9 mouse cellular contexts compared by ENCODE assay signal in genomic region chr5:137742048-137742447, GRCm38 (mm10). TPM values are rescaled to one million over a fixed set of nuclear protein-coding genes. Genes with fewer than 3 reads are reported as not detected.
A peak's percentile ranks its signal among the peaks of the same experiment; 100 is the strongest.
DNase-seq lines count a peak whose midpoint lies in the region; ATAC-seq and TF ChIP-seq lines count a peak whose summit lies in the region.
"Had no signal": no experiment of that assay in that cellular context is flagged by ENCODE, and none has a peak within 500 bp of the region (broad histone marks: within the 10 kb centered on the region; RNA-seq: fewer than 3 reads in every experiment).

No protein-coding gene starts in this region.

- 55% methylated on average over 10 of the region's 10 CpGs for WGBS in heart, embryonic 16.5 days
- 68% methylated on average over 10 of the region's 10 CpGs for WGBS in heart, adult 2 months
- WGBS in embryonic facial prominence, embryonic 14.5 days, result 56% methylated on average over 10 of the region's 10 CpGs
- WGBS in intestine, embryonic 16.5 days, result 59% methylated on average over 10 of the region's 10 CpGs

- no peaks in the 10 kb centered on the region for H3K27me3 ChIP-seq in heart, embryonic 16.5 days (ENCODE audit: control insufficient read depth, insufficient read depth, low read length)
- no peaks in the 10 kb centered on the region for H3K27me3 ChIP-seq in heart, adult 2 months (ENCODE audit: control insufficient read depth, insufficient read depth, low read length)
- no peaks in the 10 kb centered on the region for H3K27me3 ChIP-seq in embryonic facial prominence, embryonic 14.5 days (replicated peaks; ENCODE audit: control insufficient read depth, insufficient read depth, low read length)
- H3K27me3 ChIP-seq in intestine, embryonic 16.5 days (replicated peaks; ENCODE audit: control insufficient read depth, insufficient read depth, low read length), result no peaks in the 10 kb centered on the region
- H3K27me3 ChIP-seq in myocyte (ENCODE audit: control insufficient read depth, insufficient read depth, insufficient read length), result no peaks in the 10 kb centered on the region

- H3K4me1 ChIP-seq in heart, embryonic 16.5 days (ENCODE audit: control insufficient read depth, insufficient read depth, low read length), result peaks cover 13% of the 10 kb centered on the region
- peaks cover 1% of the 10 kb centered on the region; the same call in 1 of the 2 replicates for H3K4me1 ChIP-seq in heart, adult 2 months (ENCODE audit: control insufficient read depth, insufficient read depth, low read length)
- peaks cover 13% of the 10 kb centered on the region for H3K4me1 ChIP-seq in embryonic facial prominence, embryonic 14.5 days (ENCODE audit: control insufficient read depth, insufficient read depth, low read length)
- peaks cover 28% of the 10 kb centered on the region for H3K4me1 ChIP-seq in intestine, embryonic 16.5 days (ENCODE audit: control insufficient read depth, insufficient read depth, low read length)

- TF ChIP-seq POLR2A in heart, adult 2 months (IDR thresholded peaks at IDR 0.05; ENCODE audit: insufficient read depth, low read depth, low read length), result no peak
- no peak for TF ChIP-seq POLR2A in myocyte (IDR thresholded peaks at IDR 0.05; ENCODE audit: insufficient read length, low read depth)

- intact Hi-C loops in heart, adult 2 months (cut with DNase I), result loop anchor here (5.0 kb wide), 1 partner anchor 85 kb away; no protein-coding TSS in a partner anchor

- H3ac ChIP-seq in myocyte (ENCODE audit: control insufficient read depth, insufficient read length), result no peak overlapping the region

- no peak for TF ChIP-seq CTCF in heart, adult 2 months (IDR thresholded peaks at IDR 0.05)

- H3K36me3 ChIP-seq in heart, embryonic 16.5 days (ENCODE audit: control insufficient read depth, insufficient read depth), result no peaks in the 10 kb centered on the region
- H3K36me3 ChIP-seq in heart, adult 2 months (ENCODE audit: control insufficient read depth, insufficient read depth, low read length), result no peaks in the 10 kb centered on the region
- peaks cover 12% of the 10 kb centered on the region for H3K36me3 ChIP-seq in embryonic facial prominence, embryonic 14.5 days (ENCODE audit: control insufficient read depth, insufficient read depth, low read length)
- no peaks in the 10 kb centered on the region for H3K36me3 ChIP-seq in intestine, embryonic 16.5 days (ENCODE audit: control insufficient read depth, insufficient read depth, low read length)
- no peaks in the 10 kb centered on the region for H3K36me3 ChIP-seq in myocyte (ENCODE audit: control insufficient read depth, insufficient read depth)

- no peak overlapping the region for H3K27ac ChIP-seq in heart, embryonic 16.5 days (ENCODE audit: low read length)
- H3K27ac ChIP-seq in heart, adult 2 months, result no peak overlapping the region
- no peak overlapping the region for H3K27ac ChIP-seq in embryonic facial prominence, embryonic 14.5 days (replicated peaks; ENCODE audit: low read depth, low read length)
- peak overlapping the region; percentile 81 for H3K27ac ChIP-seq in intestine, embryonic 16.5 days (ENCODE audit: low read length)

- peak overlapping the region; percentile 82 for H3K9ac ChIP-seq in heart, embryonic 16.5 days (ENCODE audit: low read length)
- H3K9ac ChIP-seq in heart, adult 2 months (ENCODE audit: low read depth, low read length), result no peak overlapping the region
- H3K9ac ChIP-seq in embryonic facial prominence, embryonic 14.5 days (ENCODE audit: low read depth, low read length), result peak overlapping the region; percentile 74; the same call in 1 of the 2 replicates
- peak overlapping the region; percentile 72; the same call in 1 of the 2 replicates for H3K9ac ChIP-seq in intestine, embryonic 16.5 days (ENCODE audit: low read depth, low read length)

- DNase-seq in heart, adult 2 months, result no peak
- DNase-seq in embryonic facial prominence, embryonic 14.5 days (ENCODE audit: low spot score), result no peak
- no peak for DNase-seq in spleen, postnatal 10 days (ENCODE audit: low spot score in 2 of 2)
- no peak for DNase-seq in MN1 (ENCODE audit: low spot score)
- DNase-seq in natural killer cell, adult 2 months (ENCODE audit: low spot score in 2 of 2), result no peak
- DNase-seq: left cerebral cortex, postnatal 4 days had no signal

- H3K9me3 ChIP-seq in heart, embryonic 16.5 days (replicated peaks; ENCODE audit: control insufficient read depth, low read length), result no peaks in the 10 kb centered on the region
- no peaks in the 10 kb centered on the region for H3K9me3 ChIP-seq in embryonic facial prominence, embryonic 14.5 days (ENCODE audit: control insufficient read depth, low read length)
- H3K9me3 ChIP-seq in intestine, embryonic 16.5 days (ENCODE audit: control insufficient read depth, low read length), result no peaks in the 10 kb centered on the region

- ATAC-seq in heart, embryonic 16.5 days (replicated peaks; ENCODE audit: extremely low read depth, insufficient read depth, low FRiP score), result no peak
- no peak for ATAC-seq in embryonic facial prominence, embryonic 14.5 days (ENCODE audit: low read depth)
- no peak for ATAC-seq in intestine, embryonic 16.5 days

- H3K79me2 ChIP-seq in heart, adult 2 months (replicated peaks; ENCODE audit: control insufficient read depth, insufficient read depth, low read length), result no peaks in the 10 kb centered on the region
- peaks cover 8% of the 10 kb centered on the region for H3K79me2 ChIP-seq in myocyte (ENCODE audit: control insufficient read depth, insufficient read depth)

- peak overlapping the region; percentile 73 for H3K4me3 ChIP-seq in heart, embryonic 16.5 days (ENCODE audit: low read length)
- no peak overlapping the region; the same call in 1 of the 2 replicates for H3K4me3 ChIP-seq in heart, adult 2 months
- H3K4me3 ChIP-seq in embryonic facial prominence, embryonic 14.5 days (ENCODE audit: low read depth, low read length), result peak overlapping the region; percentile 71
- H3K4me3 ChIP-seq in intestine, embryonic 16.5 days (ENCODE audit: low read length), result peak overlapping the region; percentile 62
- H3K4me3 ChIP-seq in myocyte, result peak overlapping the region; percentile 25

- H3K4me2 ChIP-seq in heart, embryonic 16.5 days (ENCODE audit: low read depth, low read length), result peak overlapping the region; percentile 93
- H3K4me2 ChIP-seq in embryonic facial prominence, embryonic 14.5 days (ENCODE audit: low read depth, low read length), result peak overlapping the region; percentile 95
- peak overlapping the region; percentile 89 for H3K4me2 ChIP-seq in intestine, embryonic 16.5 days (ENCODE audit: low read depth, low read length)
- no peak overlapping the region for H3K4me2 ChIP-seq in myocyte (ENCODE audit: low read depth)

- TF ChIP-seq EP300 in heart, adult 2 months (IDR thresholded peaks at IDR 0.05; ENCODE audit: insufficient read depth, low read depth, low read length), result no peak

TF ChIP-seq in myocyte, 11 proteins besides CTCF, POLR2A, EP300 and RAD21:
- TF ChIP-seq USF1 (IDR thresholded peaks at IDR 0.05; ENCODE audit: low read depth) (no peak), MAX (IDR thresholded peaks at IDR 0.05; ENCODE audit: low read depth) (no peak), SRF (IDR thresholded peaks at IDR 0.05; ENCODE audit: control insufficient read depth, insufficient read length, low read depth) (no peak), TCF3 (IDR thresholded peaks at IDR 0.05; ENCODE audit: insufficient read length, low read depth) (no peak), POLR2AphosphoS2 (IDR thresholded peaks at IDR 0.05; ENCODE audit: insufficient read length, low read depth) (no peak), REST (IDR thresholded peaks at IDR 0.05; ENCODE audit: insufficient read depth, insufficient read length) (no peak), E2F4 (IDR thresholded peaks at IDR 0.05; ENCODE audit: insufficient read depth) (no peak)
TF ChIP-seq in myocyte: peak in this region for 0.

RNA-seq across cellular contexts. Expression of gene Nyap1, which starts 0.6 kb away (rescaled TPM):
- polyA plus RNA-seq in heart, embryonic 16.5 days (2015; fragmentation: Nextera tagmentation; extraction: Ambion mirVana), result 1.6 and 1.9 TPM in 2 replicates
- total RNA-seq in heart, adult 2 months (2021), result 1 to 10 TPM in 1 of 2 experiments, under 1 TPM in 1; 0.94 to 1.2 TPM
- 1.6 and 1.7 TPM in 2 replicates for polyA plus RNA-seq in heart, adult 2 months (2012; rRNA removed)
- polyA plus RNA-seq in embryonic facial prominence, embryonic 14.5 days (2014; fragmentation: Nextera tagmentation; extraction: Ambion mirVana), result 1.5 TPM in 2 replicates
- 2.2 and 2.3 TPM in 2 replicates for polyA plus RNA-seq in intestine, embryonic 16.5 days (2015; fragmentation: Nextera tagmentation; extraction: Ambion mirVana)
- polyA plus RNA-seq in myocyte (2012; fragmentation: generic; extraction: Trizol), result 2.7 TPM

RNA-seq across cellular contexts. Expression of gene Tsc22d4, which starts 3.5 kb away (rescaled TPM):
- 164 and 189 TPM in 2 replicates for polyA plus RNA-seq in heart, embryonic 16.5 days (2015; fragmentation: Nextera tagmentation; extraction: Ambion mirVana)
- total RNA-seq in heart, adult 2 months (2021), result 100 to 1,000 TPM; 254 to 258 TPM
- polyA plus RNA-seq in heart, adult 2 months (2012; rRNA removed), result 223 and 251 TPM in 2 replicates
- polyA plus RNA-seq in embryonic facial prominence, embryonic 14.5 days (2014; fragmentation: Nextera tagmentation; extraction: Ambion mirVana), result 134 and 141 TPM in 2 replicates
- 116 and 122 TPM in 2 replicates for polyA plus RNA-seq in intestine, embryonic 16.5 days (2015; fragmentation: Nextera tagmentation; extraction: Ambion mirVana)
- 48.1 TPM for polyA plus RNA-seq in myocyte (2012; fragmentation: generic; extraction: Trizol)

RNA-seq across cellular contexts. Expression of gene Ppp1r35, which starts 36.6 kb away (rescaled TPM):
- polyA plus RNA-seq in heart, embryonic 16.5 days (2015; fragmentation: Nextera tagmentation; extraction: Ambion mirVana), result 20.5 and 22.6 TPM in 2 replicates
- total RNA-seq in heart, adult 2 months (2021), result 10 to 100 TPM in 1 of 2 experiments, 1 to 10 TPM in 1; 7.4 to 10.8 TPM
- polyA plus RNA-seq in heart, adult 2 months (2012; rRNA removed), result 6.8 and 12.0 TPM in 2 replicates
- polyA plus RNA-seq in embryonic facial prominence, embryonic 14.5 days (2014; fragmentation: Nextera tagmentation; extraction: Ambion mirVana), result 31.3 and 39.5 TPM in 2 replicates
- 19.3 and 19.8 TPM in 2 replicates for polyA plus RNA-seq in intestine, embryonic 16.5 days (2015; fragmentation: Nextera tagmentation; extraction: Ambion mirVana)
- 40.4 TPM for polyA plus RNA-seq in myocyte (2012; fragmentation: generic; extraction: Trizol)

RNA-seq across cellular contexts. Expression of gene Mepce, which starts 45.4 kb away (rescaled TPM):
- polyA plus RNA-seq in heart, embryonic 16.5 days (2015; fragmentation: Nextera tagmentation; extraction: Ambion mirVana), result 5.6 and 5.7 TPM in 2 replicates
- 10 to 100 TPM; 21.3 to 26.0 TPM for total RNA-seq in heart, adult 2 months (2021)
- 24.1 and 31.5 TPM in 2 replicates for polyA plus RNA-seq in heart, adult 2 months (2012; rRNA removed)
- 12.2 and 15.2 TPM in 2 replicates for polyA plus RNA-seq in embryonic facial prominence, embryonic 14.5 days (2014; fragmentation: Nextera tagmentation; extraction: Ambion mirVana)
- polyA plus RNA-seq in intestine, embryonic 16.5 days (2015; fragmentation: Nextera tagmentation; extraction: Ambion mirVana), result 7.1 and 7.4 TPM in 2 replicates
- polyA plus RNA-seq in myocyte (2012; fragmentation: generic; extraction: Trizol), result 34.4 TPM

RNA-seq across cellular contexts. Expression of gene Zcwpw1, which starts 45.5 kb away (rescaled TPM):
- 9.6 and 9.9 TPM in 2 replicates for polyA plus RNA-seq in heart, embryonic 16.5 days (2015; fragmentation: Nextera tagmentation; extraction: Ambion mirVana)
- under 1 TPM; 0.44 to 0.52 TPM for total RNA-seq in heart, adult 2 months (2021)
- polyA plus RNA-seq in heart, adult 2 months (2012; rRNA removed), result 0.39 and 0.50 TPM in 2 replicates
- polyA plus RNA-seq in embryonic facial prominence, embryonic 14.5 days (2014; fragmentation: Nextera tagmentation; extraction: Ambion mirVana), result 16.5 and 18.8 TPM in 2 replicates
- 11.0 and 11.8 TPM in 2 replicates for polyA plus RNA-seq in intestine, embryonic 16.5 days (2015; fragmentation: Nextera tagmentation; extraction: Ambion mirVana)
- 2.2 TPM for polyA plus RNA-seq in myocyte (2012; fragmentation: generic; extraction: Trizol)
